Mouse (Mus musculus) kidney, embryonic 16.5 days (tissue): Measurements from ENCODE around the gene Themis3. TPM values are rescaled to one million over a fixed set of nuclear protein-coding genes. Genes with fewer than 3 reads are reported as not detected.

ENCODE experiments used
- ATAC-seq: fragments of 200-750 bp; cut with Nextera tagmentation; 2 replicates; pipeline ENCODE4 v1.8.0; 2017; ENCODE audit warnings: moderate TSS enrichment; ENCODE audit not compliant: low FRiP score, low TSS enrichment
- H3K27ac ChIP-seq: fragments of 300-500 bp; sonication (generic); 2 replicates; pipeline ENCODE4 v1.5.1; 2014; ENCODE audit warnings: low read length
- H3K27me3 ChIP-seq: fragments of 300-500 bp; sonication (generic); 2 replicates; pipeline ENCODE4 v1.6.1; 2014; ENCODE audit warnings: low read length, control low read depth, mixed read lengths; ENCODE audit not compliant: insufficient read depth
- H3K36me3 ChIP-seq: fragments of 300-500 bp; sonication (generic); 2 replicates; pipeline ENCODE4 v1.6.1; 2014; ENCODE audit warnings: low read length, control low read depth, mixed read lengths; ENCODE audit not compliant: insufficient read depth
- H3K4me1 ChIP-seq: fragments of 300-500 bp; sonication (generic); 2 replicates; pipeline ENCODE4 v1.6.1; 2014; ENCODE audit warnings: low read length, control low read depth, mixed read lengths; ENCODE audit not compliant: insufficient read depth
- H3K4me2 ChIP-seq: fragments of 300-500 bp; sonication (generic); replicated peaks from 2 replicates; pipeline ENCODE4 v1.6.1; 2014; ENCODE audit warnings: low read depth, low read length
- H3K4me3 ChIP-seq: fragments of 300-500 bp; sonication (generic); 2 replicates; pipeline ENCODE4 v1.5.1; 2014; ENCODE audit warnings: mild to moderate bottlenecking, low read length
- H3K9ac ChIP-seq: fragments of 300-500 bp; sonication (generic); replicated peaks from 2 replicates; pipeline ENCODE4 v1.6.1; 2014; ENCODE audit warnings: low read length
- H3K9me3 ChIP-seq: fragments of 300-500 bp; sonication (generic); 2 replicates; pipeline ENCODE4 v1.6.1; 2016; ENCODE audit warnings: low read length, control low read depth
- WGBS: fragments of 180-500 bp; shearing (Covaris S2); extraction: QIAGEN DNeasy Blood & Tissue Kit; methylation state at CpG from one replicate; pipeline ENCODE4 v1.1.7; 2014; 5-methylcytosine and 5-hydroxymethylcytosine counted together
- polyA plus RNA-seq: library from polyadenylated mRNA; unstranded; fragments of >200 nt; fragmentation: Nextera tagmentation; extraction: Ambion mirVana; gene quantifications from 2 replicates; pipeline ENCODE4 v1.2.1, GENCODE M21; 2015

Themis3 gene
- polyA plus RNA-seq, result 0.10 and 0.18 TPM in 2 replicates

DNA sequence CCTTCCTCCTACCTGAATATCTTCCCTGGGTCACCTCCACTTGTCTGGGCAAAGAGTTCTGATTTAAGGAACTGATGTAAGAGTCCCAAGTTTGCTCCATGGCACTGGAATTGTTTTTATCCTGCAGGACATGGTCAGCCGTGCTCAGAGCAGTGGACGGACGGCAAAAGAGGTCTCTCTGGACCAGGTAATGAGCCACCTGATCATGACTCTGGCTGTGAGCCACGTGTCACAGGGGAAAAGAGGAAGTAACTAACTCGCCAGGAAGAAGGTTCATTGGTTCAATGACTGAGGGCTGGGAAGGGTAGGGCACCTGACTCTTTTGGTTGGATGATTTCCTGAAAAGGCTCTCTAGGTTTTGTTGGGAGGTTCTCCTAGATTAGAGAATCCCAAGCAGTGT is at the start of gene Themis3:
TSS of gene Themis3 (minus strand) at position 187 of the 400 bp plus-strand sequence.
- H3K9ac ChIP-seq, result no peak within 1 kb of the TSS
- H3K4me1 ChIP-seq, result peaks cover 7% of the 10 kb centered on the region; the same call in 1 of the 2 replicates
- no peaks in the 10 kb centered on the region for H3K27me3 ChIP-seq
- H3K36me3 ChIP-seq, result no peaks in the 10 kb centered on the region
- H3K27ac ChIP-seq, result no peak within 1 kb of the TSS
- no peak within 1 kb of the TSS for H3K4me3 ChIP-seq
- no peak within 1 kb of the TSS for H3K4me2 ChIP-seq
- 55% methylated on average over 5 of the region's 5 CpGs for WGBS
- H3K9me3 ChIP-seq, result no peaks in the 10 kb centered on the region
- no peak for ATAC-seq

DNA sequence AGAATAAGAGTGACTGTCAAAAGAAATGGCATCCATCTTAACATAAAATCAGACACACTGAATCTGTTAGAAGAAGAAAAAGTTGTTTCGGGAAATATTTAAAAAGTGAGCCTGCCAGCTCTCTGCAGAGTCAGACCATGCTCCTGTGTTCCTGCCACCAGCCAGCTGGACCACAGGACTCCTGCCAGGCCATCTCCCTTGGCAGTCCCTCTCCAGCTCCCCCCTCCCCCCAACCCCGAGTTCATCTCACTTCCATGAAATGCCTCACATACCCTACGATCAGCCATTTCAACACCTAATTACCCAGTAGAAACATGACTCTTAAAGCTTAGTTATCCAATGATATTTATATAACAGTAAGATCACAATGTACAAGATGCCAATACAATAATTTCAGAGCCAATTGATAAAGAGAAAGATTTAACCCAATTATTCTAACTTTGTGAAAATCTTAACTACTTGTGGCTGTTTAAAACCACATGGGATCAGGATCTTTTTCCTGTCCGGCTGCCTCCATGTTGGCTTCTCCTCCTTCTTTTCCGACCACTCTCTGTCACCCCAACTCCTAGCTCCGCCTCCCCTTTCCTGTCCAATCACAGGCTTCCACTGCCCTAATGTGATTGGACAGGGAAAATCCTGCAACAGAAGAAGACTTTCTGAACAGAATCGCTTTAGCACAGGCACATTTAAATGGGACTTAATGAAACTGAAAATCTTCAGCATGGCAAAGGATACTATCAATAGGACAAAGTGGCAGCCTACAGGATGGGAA is 43.7 kb upstream of the Themis3 start:
- no peaks in the 10 kb centered on the region for H3K4me1 ChIP-seq
- H3K4me3 ChIP-seq, result no peak overlapping the region
- no peak overlapping the region for H3K4me2 ChIP-seq
- ATAC-seq, result no peak
- H3K9me3 ChIP-seq, result 0 out of 2 replicates have a peak, but pooled peaks cover 4% of the 10 kb centered on the region
- 82% methylated on average over 7 of the region's 7 CpGs for WGBS
- no peaks in the 10 kb centered on the region for H3K36me3 ChIP-seq
- H3K27ac ChIP-seq, result no peak overlapping the region
- H3K27me3 ChIP-seq, result no peaks in the 10 kb centered on the region
- no peak overlapping the region for H3K9ac ChIP-seq

DNA sequence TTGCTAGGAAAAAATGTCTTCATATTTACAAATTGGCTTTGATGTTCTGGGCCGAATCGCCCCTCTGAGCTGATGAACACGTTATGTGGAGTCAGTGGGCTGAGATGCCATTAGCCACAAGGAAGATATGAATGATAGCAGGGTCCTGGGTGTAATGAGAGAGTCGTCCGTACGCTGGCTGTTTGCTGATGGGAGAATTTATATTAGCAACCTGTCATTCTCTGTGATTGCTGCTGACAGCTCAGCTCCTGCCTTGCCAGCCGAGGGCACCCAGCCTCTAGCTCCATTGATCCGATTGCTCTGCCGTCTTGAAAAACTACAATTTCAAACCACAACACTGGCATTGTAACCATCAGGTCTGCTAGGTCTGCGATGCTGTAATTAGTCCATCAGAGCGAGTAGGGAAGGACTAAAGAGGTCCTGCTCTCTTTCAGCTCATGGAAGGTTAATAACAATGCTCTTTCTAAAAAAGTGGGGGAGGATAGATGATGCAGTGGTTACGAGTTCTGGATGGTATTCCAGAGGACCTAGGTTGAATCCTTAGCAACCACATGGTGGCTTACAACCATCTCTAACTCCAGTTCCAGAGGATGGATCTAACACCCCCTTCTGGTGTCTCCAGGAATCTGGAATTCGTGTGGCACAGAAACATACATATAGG is 25.7 kb upstream of the Themis3 start:
- no peaks in the 10 kb centered on the region for H3K36me3 ChIP-seq
- H3K27ac ChIP-seq, result no peak overlapping the region
- H3K4me2 ChIP-seq, result no peak overlapping the region
- no peaks in the 10 kb centered on the region for H3K9me3 ChIP-seq
- ATAC-seq, result no peak
- H3K27me3 ChIP-seq, result no peaks in the 10 kb centered on the region
- no peak overlapping the region for H3K4me3 ChIP-seq
- H3K9ac ChIP-seq, result no peak overlapping the region
- H3K4me1 ChIP-seq, result no peaks in the 10 kb centered on the region
- 74% methylated on average over 13 of the region's 13 CpGs for WGBS

DNA sequence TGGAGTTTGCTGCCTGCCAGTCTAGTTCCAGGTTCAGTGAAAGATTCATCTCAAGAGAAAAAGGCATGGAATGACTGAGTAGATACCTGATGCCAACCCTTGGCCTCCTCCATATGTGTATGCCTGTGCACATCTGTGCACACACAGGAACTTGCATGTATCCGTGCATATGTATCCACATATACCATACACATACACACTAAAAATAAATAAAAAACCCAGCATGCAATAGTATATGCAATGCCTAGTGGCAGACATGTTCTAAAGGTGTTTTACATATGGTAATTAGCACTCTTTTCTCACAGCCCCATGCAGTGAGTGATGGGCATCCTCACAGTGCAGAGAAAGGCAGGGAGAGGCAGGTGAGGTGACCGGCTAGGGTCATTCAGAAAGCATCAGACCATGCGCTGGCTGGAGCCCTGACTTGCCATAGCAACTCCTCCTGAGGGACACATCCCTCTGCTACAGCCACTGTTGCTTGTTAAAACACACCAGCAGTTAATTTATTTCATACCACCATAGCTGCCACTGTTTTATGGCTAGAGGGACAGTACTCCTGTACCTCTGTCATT is 24.9 kb upstream of the Themis3 start:
- Histone ChIP-seq H3K4me1 (no peaks in the 10 kb centered on the region), H3K27me3 (no peaks in the 10 kb centered on the region), H3K9me3 (no peaks in the 10 kb centered on the region), H3K36me3 (no peaks in the 10 kb centered on the region), H3K27ac (no peak overlapping the region), H3K4me3 (no peak overlapping the region), H3K4me2 (no peak overlapping the region), H3K9ac (no peak overlapping the region)
- ATAC-seq, result no peak
- WGBS, result 66% methylated on average over 3 of the region's 3 CpGs

DNA sequence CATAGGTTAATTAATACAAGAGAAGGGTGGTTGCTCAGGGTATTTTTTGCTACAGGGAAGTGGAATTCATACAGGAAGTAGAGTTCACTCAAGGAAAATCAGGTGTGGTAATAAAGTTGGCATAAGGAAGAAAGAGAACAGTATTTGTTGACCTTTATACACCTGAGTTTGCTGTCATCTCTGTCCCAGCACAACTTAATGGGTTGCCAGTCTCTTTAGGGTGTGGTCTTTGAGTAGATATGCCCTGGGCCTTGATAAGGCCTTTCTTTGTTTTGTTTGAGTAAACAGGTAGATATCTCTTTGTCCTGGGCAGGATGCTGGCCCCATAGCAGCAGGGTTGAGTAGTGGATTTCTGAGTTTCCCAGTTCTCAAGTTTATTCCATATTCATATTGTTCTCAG is 15.6 kb upstream of the Themis3 start:
- no peak for ATAC-seq
- no peak overlapping the region for H3K4me3 ChIP-seq
- H3K36me3 ChIP-seq, result no peaks in the 10 kb centered on the region
- H3K9ac ChIP-seq, result no peak overlapping the region
- H3K4me1 ChIP-seq, result no peaks in the 10 kb centered on the region
- H3K4me2 ChIP-seq, result no peak overlapping the region
- H3K27ac ChIP-seq, result no peak overlapping the region
- peaks cover 2% of the 10 kb centered on the region; the same call in 1 of the 2 replicates for H3K9me3 ChIP-seq
- H3K27me3 ChIP-seq, result no peaks in the 10 kb centered on the region

DNA sequence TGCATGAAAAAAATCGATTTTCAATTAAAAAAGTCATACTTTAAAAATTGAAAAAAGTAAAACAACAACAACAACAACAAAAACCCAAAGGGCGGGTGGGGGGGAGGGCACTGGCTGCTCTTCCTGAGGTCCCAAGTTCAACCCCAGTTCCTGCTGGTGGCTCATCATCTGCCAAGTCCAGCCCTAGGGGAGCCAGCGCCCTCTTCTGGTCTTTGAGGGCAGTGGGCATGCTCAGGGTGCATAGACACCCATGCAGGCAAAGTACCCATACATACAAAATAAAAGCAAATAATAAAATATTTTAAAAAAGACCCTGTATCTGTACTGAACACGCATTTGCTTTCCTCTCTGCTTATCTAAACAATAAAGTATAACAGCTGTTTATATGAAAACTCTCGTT is 10.5 kb upstream of the Themis3 start:
- no peak for ATAC-seq
- WGBS, result 69% methylated on average over 5 of the region's 5 CpGs
- H3K9me3 ChIP-seq, result no peaks in the 10 kb centered on the region
- no peak overlapping the region for H3K27ac ChIP-seq
- no peak overlapping the region for H3K4me2 ChIP-seq
- H3K4me1 ChIP-seq, result no peaks in the 10 kb centered on the region
- H3K9ac ChIP-seq, result no peak overlapping the region
- no peaks in the 10 kb centered on the region for H3K27me3 ChIP-seq
- no peaks in the 10 kb centered on the region for H3K36me3 ChIP-seq
- no peak overlapping the region for H3K4me3 ChIP-seq

DNA sequence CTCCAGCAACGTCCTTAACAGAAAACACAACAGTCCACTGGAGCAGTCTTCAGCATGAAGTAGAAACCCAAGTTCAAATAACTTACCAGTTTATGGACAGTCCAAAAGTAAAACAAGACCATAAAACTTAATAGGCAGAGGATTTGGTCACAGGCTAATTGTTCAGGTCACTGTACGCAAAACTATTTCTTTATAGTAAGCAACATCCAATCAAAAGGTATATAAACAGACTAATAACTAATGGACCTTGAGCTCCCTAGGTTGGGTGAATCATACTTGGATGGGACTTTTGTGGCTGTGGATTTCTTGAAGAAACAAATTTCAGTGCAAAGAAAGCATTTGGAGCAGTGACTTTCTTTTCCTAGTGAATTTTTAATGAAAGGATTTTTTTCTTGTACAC is 6.8 kb upstream of the Themis3 start:
- H3K4me2 ChIP-seq, result no peak overlapping the region
- H3K36me3 ChIP-seq, result no peaks in the 10 kb centered on the region
- no peak overlapping the region for H3K27ac ChIP-seq
- no peaks in the 10 kb centered on the region for H3K4me1 ChIP-seq
- H3K4me3 ChIP-seq, result no peak overlapping the region
- no peaks in the 10 kb centered on the region for H3K27me3 ChIP-seq
- ATAC-seq, result no peak
- no peaks in the 10 kb centered on the region for H3K9me3 ChIP-seq
- H3K9ac ChIP-seq, result no peak overlapping the region
- 69% methylated on average over 2 of the region's 2 CpGs for WGBS

DNA sequence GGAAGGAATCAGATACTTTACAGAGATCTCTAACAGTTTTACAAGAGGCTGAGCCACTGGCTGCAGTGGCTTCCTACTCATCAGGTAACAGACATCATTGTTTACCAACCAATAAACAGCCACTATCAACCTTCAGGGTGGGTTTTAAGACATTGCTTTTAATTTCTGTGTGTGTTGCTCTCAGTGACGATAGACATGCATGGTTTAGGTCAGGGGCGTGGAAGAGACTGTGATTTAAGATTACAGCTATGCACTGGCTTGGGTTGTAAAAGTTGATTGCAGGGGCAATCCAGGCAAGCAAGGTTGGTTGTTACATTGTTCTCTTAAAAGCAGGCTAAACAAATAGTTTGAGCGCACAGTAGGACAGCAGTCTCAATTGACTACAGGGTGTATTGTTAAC is 1.4 kb upstream of the Themis3 start:
- Histone ChIP-seq H3K4me2 (no peak overlapping the region), H3K4me3 (no peak overlapping the region), H3K27ac (no peak overlapping the region), H3K9ac (no peak overlapping the region), H3K9me3 (no peaks in the 10 kb centered on the region), H3K27me3 (no peaks in the 10 kb centered on the region), H3K36me3 (no peaks in the 10 kb centered on the region), H3K4me1 (no peaks in the 10 kb centered on the region)
- WGBS, result 32% methylated on average over 3 of the region's 3 CpGs
- ATAC-seq, result no peak

DNA sequence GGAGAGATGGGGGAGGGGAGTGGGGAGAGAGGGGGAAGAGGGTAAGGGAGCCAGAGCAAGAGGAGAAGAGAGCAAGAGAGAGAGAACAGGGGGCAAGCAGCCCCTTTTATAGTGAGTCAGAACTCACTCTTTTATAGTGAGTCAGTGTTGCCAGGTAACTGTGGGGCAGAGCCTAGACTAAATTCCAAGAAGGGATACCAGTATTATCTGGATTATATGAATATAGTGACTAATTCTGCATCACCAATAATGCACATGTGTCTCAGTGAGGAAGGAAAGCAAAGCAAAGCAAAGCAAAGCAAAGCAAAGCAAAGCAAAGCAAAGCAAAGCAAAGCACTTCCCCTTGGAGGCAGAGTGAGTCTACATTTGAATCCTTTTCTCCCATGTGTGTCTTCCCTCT is 835 bp upstream of the Themis3 start:
- H3K27ac ChIP-seq, result no peak overlapping the region
- H3K27me3 ChIP-seq, result no peaks in the 10 kb centered on the region
- H3K4me3 ChIP-seq, result no peak overlapping the region
- no peak for ATAC-seq
- H3K36me3 ChIP-seq, result no peaks in the 10 kb centered on the region
- peaks cover 5% of the 10 kb centered on the region; the same call in 1 of the 2 replicates for H3K4me1 ChIP-seq
- no peak overlapping the region for H3K9ac ChIP-seq
- no peaks in the 10 kb centered on the region for H3K9me3 ChIP-seq
- H3K4me2 ChIP-seq, result no peak overlapping the region
